Mouse (Mus musculus): ENCODE results near the gene Piwil4. TPM values are rescaled to one million over a fixed set of nuclear protein-coding genes. Genes with fewer than 3 reads are reported as not detected.

Gene Piwil4
- not detected for total RNA-seq (2023)

DNA sequence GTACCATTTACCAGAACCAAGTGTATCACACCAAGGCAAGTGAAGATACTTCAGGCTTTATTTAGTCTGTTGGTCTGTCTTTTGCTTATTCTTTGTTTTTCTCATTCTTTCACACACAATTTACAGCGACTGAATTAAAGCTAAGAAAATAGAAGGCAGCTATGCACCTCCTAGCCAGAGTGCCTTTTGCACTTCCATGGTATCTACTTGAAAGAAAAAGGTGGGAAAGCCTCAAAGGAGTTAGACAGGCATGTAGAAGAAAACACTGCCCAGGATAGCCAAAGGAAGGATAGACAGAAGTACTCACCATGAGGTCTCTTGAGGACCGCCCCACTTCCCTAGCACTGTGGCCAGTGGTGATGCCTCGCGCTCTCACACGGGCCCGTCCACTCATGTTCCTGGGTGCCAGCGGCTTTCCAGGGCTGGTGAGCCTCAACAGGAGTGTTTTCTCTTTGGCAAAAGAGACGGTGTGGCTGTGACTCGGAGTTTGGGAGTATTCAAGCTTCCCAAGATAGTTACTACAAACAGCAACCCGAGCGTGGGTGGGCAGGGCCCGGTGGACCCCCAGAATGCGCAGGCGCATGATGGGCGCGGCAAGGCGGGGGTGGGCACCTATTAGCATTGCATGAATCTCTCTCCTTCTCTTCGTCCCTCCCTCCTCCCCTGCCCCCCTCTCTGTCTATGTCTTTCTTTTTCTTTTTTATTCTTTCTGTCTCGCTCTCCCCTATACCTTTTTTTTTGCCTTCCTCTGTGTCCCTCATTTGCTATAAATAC, at the start of gene Piwil4:
TSS of gene Piwil4 (minus strand) at position 583 of the 774 bp plus-strand sequence.

DNA sequence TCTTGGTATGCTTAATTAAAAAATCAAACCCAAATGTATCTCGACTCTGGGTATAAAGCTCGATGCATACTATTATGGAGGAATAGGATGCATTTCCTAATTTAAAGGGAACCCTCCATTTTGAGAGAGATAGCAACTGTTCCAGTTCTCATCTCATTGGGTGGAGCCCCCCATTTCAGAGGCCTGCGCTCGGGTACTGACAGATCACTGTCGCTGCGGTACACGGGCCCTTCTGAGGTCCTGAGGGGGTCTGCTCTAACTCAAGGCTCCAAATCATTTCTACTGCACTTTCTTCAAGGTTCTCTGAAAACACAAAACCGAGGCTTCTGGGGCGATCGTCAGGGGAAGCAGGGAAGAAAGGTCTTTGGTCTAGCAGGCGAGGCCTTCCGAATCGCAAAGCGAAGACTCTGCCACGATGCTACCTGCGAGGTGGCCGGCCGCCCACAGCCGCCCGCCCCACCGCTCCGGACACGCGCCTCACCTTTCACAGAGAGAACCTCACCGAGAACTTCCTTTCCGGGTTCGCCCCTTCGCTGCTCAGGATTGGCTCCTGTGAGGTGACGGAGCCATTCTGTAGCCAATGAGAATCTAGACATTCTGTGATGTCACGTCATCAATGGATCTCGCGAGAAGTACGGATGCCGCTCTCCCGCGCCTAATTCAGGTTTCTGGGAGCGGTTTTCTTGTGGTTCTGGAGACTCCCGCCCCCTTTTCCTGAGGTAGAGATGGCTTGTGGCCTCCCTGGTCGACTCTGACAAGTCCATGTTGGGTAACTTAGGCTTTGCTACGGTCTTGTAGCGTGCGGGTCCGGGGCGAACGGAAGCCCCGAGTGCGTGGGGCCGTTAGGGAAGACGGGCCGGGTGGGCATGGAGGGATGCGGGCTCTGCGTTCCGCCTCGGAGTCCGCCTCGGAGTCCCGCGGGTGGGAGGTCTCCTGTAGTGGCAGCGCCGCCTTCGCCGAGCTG, 43.8 kb upstream of the Piwil4 start, which contains the start of the genes Mre11a and Ankrd49:
TSS of gene Mre11a (plus strand) at position 616 of the 964 bp plus-strand sequence.
TSS of gene Ankrd49 (minus strand) at position 818 of the 964 bp plus-strand sequence.

DNA sequence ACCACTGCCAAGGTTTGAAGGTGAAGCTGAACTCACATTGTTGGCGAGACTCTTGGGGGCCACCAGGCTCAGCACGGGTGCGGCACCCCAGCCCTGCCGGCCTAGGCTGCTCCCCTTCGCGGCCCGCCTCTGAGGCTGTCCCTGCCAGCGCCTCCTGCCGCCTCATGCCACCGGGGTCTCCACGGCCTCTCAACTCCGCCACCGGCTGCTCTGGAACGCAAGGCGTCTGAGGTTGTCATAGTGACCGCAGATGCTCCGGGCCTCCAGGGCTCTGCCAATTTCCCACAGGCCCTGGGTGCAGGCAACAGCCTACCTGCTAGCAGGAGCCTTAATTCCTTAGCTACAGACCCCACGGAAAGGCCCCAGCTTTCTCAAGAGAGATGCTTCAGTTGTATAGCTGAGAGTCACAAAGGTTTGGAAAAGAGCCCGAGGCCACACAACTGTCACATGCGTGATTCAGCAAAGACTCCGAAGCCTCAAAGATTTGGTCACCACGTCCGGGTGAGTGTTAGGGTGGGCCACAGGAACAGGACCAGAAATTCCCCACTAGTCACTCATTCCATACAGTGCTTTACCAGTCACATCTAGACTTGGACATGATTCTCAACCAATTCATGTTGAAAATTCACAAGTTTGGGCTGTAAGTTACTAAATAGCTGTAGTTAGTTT, 30.4 kb upstream of the Piwil4 start, which contains the start of gene 1700012B09Rik:
TSS of gene 1700012B09Rik (minus strand) at position 228 of the 669 bp plus-strand sequence.

DNA sequence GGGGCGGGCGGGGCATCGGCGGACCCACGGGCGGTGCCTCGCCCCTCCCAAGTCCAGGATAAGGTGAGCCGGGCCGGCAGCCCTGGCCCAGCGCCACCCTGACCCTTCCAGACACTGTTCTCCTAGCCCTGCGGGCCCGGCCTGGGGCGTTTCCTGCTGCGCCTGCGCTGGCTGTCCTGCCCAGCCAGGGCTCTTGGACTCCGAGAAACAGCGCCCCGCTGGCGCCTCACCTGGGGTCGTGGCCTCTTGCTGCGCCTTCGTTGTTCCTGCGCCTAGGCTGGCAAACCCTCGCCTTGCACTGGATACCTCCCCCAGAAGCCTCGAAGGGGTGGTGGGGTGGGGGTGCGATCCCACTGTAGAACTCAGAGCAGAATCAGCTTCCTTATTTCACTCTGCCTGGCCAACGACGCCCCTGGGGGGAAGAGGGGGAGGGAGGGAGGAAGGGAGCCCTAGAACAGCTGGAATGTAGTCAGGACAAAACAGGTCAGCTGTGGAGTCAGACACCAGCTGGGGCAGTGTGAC, 11.5 kb upstream of the Piwil4 start, which contains the start of gene Fut4:
TSS of gene Fut4 (minus strand) at position 393 of the 522 bp plus-strand sequence.

Other genes starting within 250 kb of the Piwil4 start
- gene Kdm4d, start 240.3 kb downstream of the Piwil4 start, total RNA-seq (2023), result 1 to 10 TPM; 1.1 to 1.4 TPM
- gene Cwc15, start 240.1 kb downstream of the Piwil4 start, total RNA-seq (2023), result 100 to 1,000 TPM; 101 to 114 TPM
- gene Amotl1, start 95.7 kb downstream of the Piwil4 start, total RNA-seq (2023), result not detected
- gene Fut4, start 11.7 kb upstream of the Piwil4 start, total RNA-seq (2023), result under 1 TPM; 0.12 to 0.44 TPM
- not detected for gene 1700012B09Rik, start 30.3 kb upstream of the Piwil4 start, total RNA-seq (2023)
- 10 to 100 TPM; 51.8 to 65.6 TPM for gene Mre11a, start 43.9 kb upstream of the Piwil4 start, total RNA-seq (2023)
- gene Ankrd49, start 44.1 kb upstream of the Piwil4 start, total RNA-seq (2023), result 10 to 100 TPM; 25.5 to 28.1 TPM
- gene Gpr83, start 119.5 kb upstream of the Piwil4 start, total RNA-seq (2023), result not detected
- gene Izumo1r, start 163.2 kb upstream of the Piwil4 start, total RNA-seq (2023), result under 1 TPM in 1 of 2 experiments, not detected in 1; 0.55 TPM

All from B cell, adult 67 days (primary cell).